Mouse (Mus musculus) CD4-positive naive resting alpha-beta T cell, adult 57 days (primary cell): Measurements from ENCODE around the gene Sh3pxd2a. TPM values are rescaled to one million over a fixed set of nuclear protein-coding genes. Genes with fewer than 3 reads are reported as not detected.

Source experiments
- total RNA-seq: library from RNA; stranded (reverse); gene quantifications from one replicate; pipeline ENCODE4 v1.2.4, GENCODE M21; 2023

Gene Sh3pxd2a
- total RNA-seq, result 22.0 TPM

GRCm38 (mm10) chr19:47464304-47465241, at the start of gene Sh3pxd2a:
TSS of gene Sh3pxd2a (minus strand) at chr19:47464401.

Other genes with a start within 250 kb of the Sh3pxd2a start
- gene Stn1, start 73.1 kb upstream of the Sh3pxd2a start, total RNA-seq, result 36.8 TPM
- 53.4 TPM for gene Slk, start 115.3 kb upstream of the Sh3pxd2a start, total RNA-seq
- gene Col17a1, start 227.7 kb upstream of the Sh3pxd2a start, total RNA-seq, result 0.09 TPM